Mouse (Mus musculus) CH12.LX (cell line): ENCODE measurements around the gene Ugt1a6b.

Experiments
- CTCF ChIP-seq, 2 experiments: IDR thresholded peaks in 1 of 2; conservative IDR thresholded peaks in 1 of 2; 2 replicates each; pipeline ENCODE4 v1.5.1; 2011 to 2012; ENCODE audit warnings: low read depth in 2 of 2, low read length in 2 of 2, improper control_type of control experiment in 1 of 2, inconsistent platforms in 1 of 2, mild to moderate bottlenecking in 1 of 2, moderate library complexity in 1 of 2
- E2F4 ChIP-seq: IDR thresholded peaks from 2 replicates; pipeline ENCODE4 v1.6.1; 2011; ENCODE audit warnings: low read depth, low read length, improper control_type of control experiment; ENCODE audit not compliant: insufficient replicate concordance
- EP300 ChIP-seq: IDR thresholded peaks from 2 replicates; pipeline ENCODE4 v1.6.1; 2011; ENCODE audit warnings: low read length, improper control_type of control experiment
- NRF1 ChIP-seq: IDR thresholded peaks from 2 replicates; pipeline ENCODE4 v1.6.1; 2014; ENCODE audit warnings: low read depth, mild to moderate bottlenecking, inconsistent platforms, low read length, improper control_type of control experiment, moderate library complexity
- POLR2A ChIP-seq: IDR thresholded peaks from 2 replicates; pipeline ENCODE4 v1.6.1; 2011; ENCODE audit warnings: low read depth, mild to moderate bottlenecking, improper control_type of control experiment, low read length
- POLR2AphosphoS2 ChIP-seq: IDR thresholded peaks from 2 replicates; pipeline ENCODE4 v1.6.1; 2011; ENCODE audit warnings: low read depth, low read length, improper control_type of control experiment
- RCOR1 ChIP-seq: conservative IDR thresholded peaks from 2 replicates; pipeline ENCODE4 v1.6.1; 2012; ENCODE audit warnings: low read depth, mild to moderate bottlenecking, inconsistent platforms, low read length, improper control_type of control experiment
- USF1 ChIP-seq: IDR thresholded peaks from 2 replicates; pipeline ENCODE4 v1.6.1; 2014; ENCODE audit warnings: low read depth, mild to moderate bottlenecking, inconsistent platforms, low read length, improper control_type of control experiment

DNA sequence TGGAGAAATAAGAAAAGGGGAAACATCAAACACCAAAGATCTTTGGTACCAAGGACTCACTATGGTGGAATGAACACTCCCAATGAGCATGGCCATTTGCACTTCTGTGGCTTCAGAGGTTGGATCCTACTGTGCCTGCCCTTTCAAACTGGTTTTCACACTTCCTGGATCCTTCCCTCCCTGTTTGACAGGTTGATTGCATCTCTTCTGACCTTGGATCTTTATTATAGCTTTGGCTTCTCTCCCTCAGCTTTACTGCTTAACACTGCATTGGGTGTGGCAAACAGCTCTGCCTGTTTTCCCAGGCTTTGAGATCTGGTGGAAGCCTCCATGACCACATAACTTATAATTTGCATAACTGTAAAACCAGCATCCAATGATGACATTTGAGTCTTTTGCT is 117.3 kb downstream of the Ugt1a6b start:
- TF ChIP-seq NRF1 (no peak), CTCF (conservative IDR thresholded peaks at IDR 0.05 in 1 of 2, IDR thresholded peaks at IDR 0.05 in 1 of 2; ENCODE audit: low read depth in 2 of 2, low read length in 2 of 2) (no peak), EP300 (no peak), USF1 (no peak), POLR2AphosphoS2 (no peak), E2F4 (no peak), RCOR1 (no peak), POLR2A (no peak)
